Mouse (Mus musculus) neural tube, embryonic 15.5 days (tissue): ENCODE results near the gene Strn. TPM values are rescaled to one million over a fixed set of nuclear protein-coding genes. Genes with fewer than 3 reads are reported as not detected.

ENCODE experiments used
- ATAC-seq: fragments of 200-750 bp; cut with Nextera tagmentation; 2 replicates; pipeline ENCODE4 v1.8.0; 2017; ENCODE audit warnings: mild to moderate bottlenecking, moderate TSS enrichment, moderate library complexity; ENCODE audit not compliant: low FRiP score
- H3K27ac ChIP-seq: fragments of 300-500 bp; sonication (generic); replicated peaks from 2 replicates; pipeline ENCODE4 v1.5.1; 2015; ENCODE audit warnings: mild to moderate bottlenecking, inconsistent platforms
- H3K27me3 ChIP-seq: fragments of 300-500 bp; sonication (generic); replicated peaks from 2 replicates; pipeline ENCODE4 v1.6.1; 2015; ENCODE audit warnings: inconsistent platforms
- H3K36me3 ChIP-seq: fragments of 300-500 bp; sonication (generic); 2 replicates; pipeline ENCODE4 v1.6.1; 2015; ENCODE audit warnings: inconsistent platforms
- H3K4me1 ChIP-seq: fragments of 300-500 bp; sonication (generic); 2 replicates; pipeline ENCODE4 v1.6.1; 2015; ENCODE audit warnings: inconsistent platforms
- H3K4me2 ChIP-seq: fragments of 300-500 bp; sonication (generic); 2 replicates; pipeline ENCODE4 v1.6.1; 2015; ENCODE audit warnings: inconsistent platforms, mild to moderate bottlenecking, moderate library complexity
- H3K4me3 ChIP-seq: fragments of 300-500 bp; sonication (generic); replicated peaks from 2 replicates; pipeline ENCODE4 v1.5.1; 2015; ENCODE audit warnings: mild to moderate bottlenecking, inconsistent platforms
- H3K9ac ChIP-seq: fragments of 300-500 bp; sonication (generic); replicated peaks from 2 replicates; pipeline ENCODE4 v1.6.1; 2015; ENCODE audit warnings: mild to moderate bottlenecking, inconsistent platforms
- H3K9me3 ChIP-seq: fragments of 300-500 bp; sonication (generic); replicated peaks from 2 replicates; pipeline ENCODE4 v1.6.1; 2016; ENCODE audit warnings: inconsistent platforms
- WGBS: fragments of 180-500 bp; shearing (Covaris S2); methylation state at CpG from one replicate; pipeline ENCODE4 v1.1.7; 2015; ENCODE audit warnings: mixed read lengths; 5-methylcytosine and 5-hydroxymethylcytosine counted together
- polyA plus RNA-seq: library from polyadenylated mRNA; unstranded; fragments of >200 nt; fragmentation: Nextera tagmentation; extraction: Ambion mirVana; gene quantifications from 2 replicates; pipeline ENCODE4 v1.2.1, GENCODE M21; 2015

Gene Strn
- polyA plus RNA-seq, 1 experiment from 2014 or later: 4.6 TPM

- WGBS: 53% methylated on average over 1 of the region's 1 CpGs
- no peaks in the 10 kb centered on the region for H3K27me3 ChIP-seq
- no peak overlapping the region for H3K4me2 ChIP-seq
- ATAC-seq: no peak
- no peaks in the 10 kb centered on the region for H3K36me3 ChIP-seq
- no peak overlapping the region for H3K4me3 ChIP-seq
- no peak overlapping the region for H3K9ac ChIP-seq
- H3K27ac ChIP-seq: no peak overlapping the region
- no peaks in the 10 kb centered on the region for H3K9me3 ChIP-seq
- peaks cover 25% of the 10 kb centered on the region for H3K4me1 ChIP-seq
These were observed 1.4 kb upstream of the Strn start for GRCm38 (mm10) chr17:78738416-78738815.

GRCm38 (mm10) chr17:78737771-78738170 is 775 bp upstream of the Strn start:
- H3K9ac ChIP-seq: no peak overlapping the region
- H3K4me2 ChIP-seq: no peak overlapping the region
- H3K27ac ChIP-seq: no peak overlapping the region
- no peaks in the 10 kb centered on the region for H3K9me3 ChIP-seq
- no peak overlapping the region for H3K4me3 ChIP-seq
- H3K27me3 ChIP-seq: no peaks in the 10 kb centered on the region
- 12% methylated on average over 2 of the region's 2 CpGs for WGBS
- H3K4me1 ChIP-seq: peaks cover 26% of the 10 kb centered on the region
- H3K36me3 ChIP-seq: no peaks in the 10 kb centered on the region
- ATAC-seq: no peak

DNA sequence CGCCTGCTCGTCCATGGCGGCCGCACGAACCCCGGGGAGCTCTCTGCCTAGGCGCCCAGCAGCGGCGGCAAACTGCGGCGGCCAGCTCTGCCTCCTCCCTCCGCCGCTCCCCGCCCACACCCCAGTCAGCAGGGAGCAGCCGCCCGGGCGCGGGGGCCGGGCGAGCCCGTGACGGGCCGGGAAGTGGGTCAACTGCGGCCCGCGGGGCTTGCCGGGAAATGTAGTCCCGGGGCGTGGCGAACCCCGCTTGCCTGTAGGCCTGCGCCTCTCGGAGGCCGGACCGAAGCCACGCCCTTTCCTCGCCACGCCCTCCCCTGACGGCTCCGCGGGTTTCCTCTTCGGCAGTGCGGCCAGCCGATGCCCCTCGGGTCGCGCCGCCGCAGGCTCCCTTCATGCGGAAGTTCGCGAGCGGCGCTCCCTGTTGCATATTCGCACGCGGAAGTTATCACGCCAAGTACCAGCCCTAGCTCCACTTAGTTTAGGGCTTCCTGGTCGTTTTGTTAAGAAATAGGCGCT is 465 bp downstream of the Strn start:
- Histone ChIP-seq H3K4me3 (peak overlapping the region; percentile 96), H3K36me3 (no peaks in the 10 kb centered on the region), H3K9me3 (no peaks in the 10 kb centered on the region), H3K27ac (peak overlapping the region; percentile 88), H3K4me1 (peaks cover 34% of the 10 kb centered on the region), H3K27me3 (no peaks in the 10 kb centered on the region), H3K4me2 (peak overlapping the region; percentile 74), H3K9ac (peak overlapping the region; percentile 95)
- WGBS: 0% methylated on average over 58 of the region's 60 CpGs
- peak; percentile 99 for ATAC-seq

- Histone ChIP-seq H3K36me3 (no peaks in the 10 kb centered on the region), H3K4me3 (peak overlapping the region; percentile 96), H3K27ac (peak overlapping the region; percentile 88), H3K4me1 (peaks cover 34% of the 10 kb centered on the region), H3K9ac (peak overlapping the region; percentile 95), H3K4me2 (peak overlapping the region; percentile 74), H3K27me3 (no peaks in the 10 kb centered on the region), H3K9me3 (no peaks in the 10 kb centered on the region)
- ATAC-seq: peak; percentile 83
- under 1% methylated on average over 39 of the region's 39 CpGs for WGBS
These were observed 1.1 kb downstream of the Strn start for GRCm38 (mm10) chr17:78735731-78736472.

DNA sequence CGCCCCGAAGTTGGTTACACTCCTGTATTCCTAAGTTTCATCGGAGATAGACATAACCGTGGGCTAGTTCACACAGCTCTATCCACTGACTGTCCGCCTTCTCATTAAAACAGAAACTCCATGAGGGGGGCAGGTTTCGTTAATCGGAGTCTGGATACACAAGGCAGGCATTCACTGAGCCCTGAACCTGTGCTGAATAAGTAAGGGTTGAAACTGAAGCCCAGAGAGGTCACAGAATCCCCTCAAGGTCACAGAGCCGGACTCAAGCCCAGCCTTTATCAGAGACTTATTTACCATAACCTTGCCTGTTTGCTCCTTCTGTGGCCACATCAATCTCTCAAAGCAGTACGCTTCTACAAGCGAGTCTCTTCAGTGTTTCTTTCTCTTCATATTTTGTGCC is 2.2 kb downstream of the Strn start:
- no peak for ATAC-seq
- Histone ChIP-seq H3K4me2 (peak overlapping the region; percentile 74), H3K4me3 (peak overlapping the region; percentile 96), H3K4me1 (peaks cover 34% of the 10 kb centered on the region), H3K27ac (no peak overlapping the region), H3K9me3 (no peaks in the 10 kb centered on the region), H3K27me3 (no peaks in the 10 kb centered on the region), H3K36me3 (no peaks in the 10 kb centered on the region), H3K9ac (no peak overlapping the region)
- 86% methylated on average over 10 of the region's 10 CpGs for WGBS

- no peaks in the 10 kb centered on the region for H3K36me3 ChIP-seq
- H3K4me1 ChIP-seq: peaks cover 35% of the 10 kb centered on the region
- no peaks in the 10 kb centered on the region for H3K9me3 ChIP-seq
- H3K9ac ChIP-seq: no peak overlapping the region
- H3K27ac ChIP-seq: no peak overlapping the region
- no peak overlapping the region for H3K4me3 ChIP-seq
- no peaks in the 10 kb centered on the region for H3K27me3 ChIP-seq
- H3K4me2 ChIP-seq: no peak overlapping the region
- WGBS: 44% methylated on average over 1 of the region's 1 CpGs
- ATAC-seq: no peak
These were observed 4.9 kb downstream of the Strn start for GRCm38 (mm10) chr17:78732056-78732455.

DNA sequence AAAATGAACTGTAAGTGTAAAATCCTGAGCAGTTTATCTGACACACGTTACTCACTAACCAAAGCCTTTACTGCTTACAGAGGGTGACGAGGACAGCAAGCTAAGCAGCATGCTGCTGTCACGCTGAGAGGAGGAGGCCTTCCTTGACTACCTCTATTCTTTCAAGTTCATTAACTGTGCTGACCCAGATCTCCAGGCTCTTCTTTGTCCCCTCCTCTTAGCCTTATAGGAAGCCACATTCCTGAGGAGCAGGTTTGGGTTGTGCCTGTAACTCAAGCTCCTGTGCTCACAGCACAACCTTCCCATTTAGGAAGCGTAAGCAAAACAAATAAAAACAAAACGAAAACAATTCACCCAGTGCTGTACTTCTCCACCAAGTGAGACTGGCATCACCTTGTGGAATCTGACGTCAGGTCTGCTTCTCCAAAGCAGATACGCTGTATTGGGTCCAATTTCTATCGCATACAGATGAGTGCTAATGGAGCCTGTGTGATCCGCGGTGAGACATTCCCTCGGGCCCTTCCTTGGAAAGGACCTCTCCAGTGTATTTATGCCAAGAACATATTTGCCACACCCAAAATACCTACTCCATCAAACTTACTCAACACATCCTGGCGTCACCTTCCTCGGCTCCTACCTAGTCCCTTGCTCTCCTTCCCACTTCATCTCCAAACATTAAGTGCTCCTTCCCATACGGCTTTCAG is 10.1 kb downstream of the Strn start:
- Histone ChIP-seq H3K4me2 (no peak overlapping the region), H3K9ac (no peak overlapping the region), H3K27me3 (no peaks in the 10 kb centered on the region), H3K27ac (no peak overlapping the region), H3K4me3 (no peak overlapping the region), H3K9me3 (no peaks in the 10 kb centered on the region), H3K36me3 (no peaks in the 10 kb centered on the region), H3K4me1 (peaks cover 8% of the 10 kb centered on the region)
- ATAC-seq: no peak
- 75% methylated on average over 14 of the region's 14 CpGs for WGBS

- ATAC-seq: no peak
- peaks cover 8% of the 10 kb centered on the region for H3K4me1 ChIP-seq
- H3K9ac ChIP-seq: no peak overlapping the region
- H3K36me3 ChIP-seq: no peaks in the 10 kb centered on the region
- no peaks in the 10 kb centered on the region for H3K27me3 ChIP-seq
- no peaks in the 10 kb centered on the region for H3K9me3 ChIP-seq
- H3K4me2 ChIP-seq: no peak overlapping the region
- 76% methylated on average over 6 of the region's 6 CpGs for WGBS
- no peak overlapping the region for H3K27ac ChIP-seq
- no peak overlapping the region for H3K4me3 ChIP-seq
These were observed 12.4 kb downstream of the Strn start for GRCm38 (mm10) chr17:78724461-78725055.

GRCm38 (mm10) chr17:78721690-78722089 is 15.3 kb downstream of the Strn start:
- peaks cover 4% of the 10 kb centered on the region; the same call in 1 of the 2 replicates for H3K36me3 ChIP-seq
- peaks cover 3% of the 10 kb centered on the region; the same call in 1 of the 2 replicates for H3K4me1 ChIP-seq
- H3K4me3 ChIP-seq: no peak overlapping the region
- WGBS: 92% methylated on average over 7 of the region's 7 CpGs
- no peak for ATAC-seq
- no peaks in the 10 kb centered on the region for H3K9me3 ChIP-seq
- no peak overlapping the region for H3K4me2 ChIP-seq
- H3K27ac ChIP-seq: no peak overlapping the region
- no peaks in the 10 kb centered on the region for H3K27me3 ChIP-seq
- H3K9ac ChIP-seq: no peak overlapping the region

DNA sequence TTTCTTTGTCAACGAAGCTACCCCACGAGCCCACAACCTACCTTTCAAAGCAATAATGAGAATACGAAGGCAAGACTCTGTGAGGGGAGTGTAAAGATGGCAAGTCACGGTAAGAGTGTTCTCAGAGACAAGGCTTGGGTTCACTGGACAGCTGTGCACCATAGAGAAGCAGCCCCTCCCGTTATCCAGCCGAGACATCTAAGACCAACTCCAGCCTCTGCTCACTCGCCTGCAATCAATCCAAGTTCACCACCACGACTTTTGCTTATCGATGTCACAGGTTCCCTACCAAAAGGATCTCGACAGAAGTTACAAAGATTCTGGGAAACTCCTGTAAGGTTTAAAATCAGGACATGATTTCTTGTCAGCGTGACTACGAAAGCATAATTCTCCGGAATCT is 17.9 kb downstream of the Strn start:
- Histone ChIP-seq H3K27ac (no peak overlapping the region), H3K4me1 (no peaks in the 10 kb centered on the region), H3K9ac (no peak overlapping the region), H3K36me3 (peaks cover 4% of the 10 kb centered on the region; the same call in 1 of the 2 replicates), H3K4me2 (no peak overlapping the region), H3K9me3 (no peaks in the 10 kb centered on the region), H3K4me3 (no peak overlapping the region), H3K27me3 (no peaks in the 10 kb centered on the region)
- 95% methylated on average over 13 of the region's 13 CpGs for WGBS
- no peak for ATAC-seq

GRCm38 (mm10) chr17:78710258-78710657 is 26.7 kb downstream of the Strn start:
- Histone ChIP-seq H3K4me1 (no peaks in the 10 kb centered on the region), H3K4me3 (no peak overlapping the region), H3K4me2 (no peak overlapping the region), H3K9me3 (no peaks in the 10 kb centered on the region), H3K27ac (no peak overlapping the region), H3K36me3 (no peaks in the 10 kb centered on the region), H3K9ac (no peak overlapping the region), H3K27me3 (no peaks in the 10 kb centered on the region)
- 84% methylated on average over 2 of the region's 2 CpGs for WGBS
- ATAC-seq: no peak
